Mouse (Mus musculus): ENCODE measurements at regions not wholly inside any gene's neighbourhood (a gene's known extent, or its start where the extent isn't known, plus 50 kb on each side); places are given as distances from the start of the nearest gene placed in this dataset.

DNA sequence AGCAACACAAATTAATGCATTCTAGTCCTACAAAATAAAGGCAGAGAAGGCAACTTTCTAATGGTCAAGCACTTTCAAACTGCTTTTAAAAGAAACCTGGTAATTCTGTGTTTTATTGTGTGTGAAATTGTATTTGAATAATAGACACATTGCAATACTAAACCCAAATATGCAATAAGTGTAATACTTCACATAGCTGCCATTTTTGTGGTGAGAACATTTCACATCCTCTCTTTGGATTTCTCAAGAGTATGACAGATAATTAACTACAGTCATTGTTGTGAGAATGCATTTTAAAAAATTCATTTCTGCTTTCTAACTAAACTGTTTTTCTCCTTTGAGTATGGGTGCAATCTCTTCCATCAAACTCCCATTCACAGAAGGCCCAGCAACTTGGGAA, 256.4 kb downstream of the Sema3d start:
- no peaks in the 10 kb centered on the region for H3K27me3 ChIP-seq (ENCODE audit: control insufficient read depth, insufficient read depth, insufficient read length)
- no peak overlapping the region for H3ac ChIP-seq (ENCODE audit: control insufficient read depth, insufficient read length)
- H3K4me2 ChIP-seq (ENCODE audit: low read depth): peak overlapping the region; percentile 8
- no peaks in the 10 kb centered on the region for H3K79me2 ChIP-seq (ENCODE audit: control insufficient read depth, insufficient read depth)
- H3K4me3 ChIP-seq: no peak overlapping the region
- TF ChIP-seq CEBPB (IDR thresholded peaks at IDR 0.05; ENCODE audit: insufficient read depth, poor library complexity, severe bottlenecking): peak; percentile 80
- TF ChIP-seq TCF12 (IDR thresholded peaks at IDR 0.05; ENCODE audit: insufficient read depth, poor library complexity, severe bottlenecking): no peak
- no peak for TF ChIP-seq E2F4 (IDR thresholded peaks at IDR 0.05; ENCODE audit: insufficient read depth)
- H3K36me3 ChIP-seq (ENCODE audit: control insufficient read depth, insufficient read depth): no peaks in the 10 kb centered on the region

DNA sequence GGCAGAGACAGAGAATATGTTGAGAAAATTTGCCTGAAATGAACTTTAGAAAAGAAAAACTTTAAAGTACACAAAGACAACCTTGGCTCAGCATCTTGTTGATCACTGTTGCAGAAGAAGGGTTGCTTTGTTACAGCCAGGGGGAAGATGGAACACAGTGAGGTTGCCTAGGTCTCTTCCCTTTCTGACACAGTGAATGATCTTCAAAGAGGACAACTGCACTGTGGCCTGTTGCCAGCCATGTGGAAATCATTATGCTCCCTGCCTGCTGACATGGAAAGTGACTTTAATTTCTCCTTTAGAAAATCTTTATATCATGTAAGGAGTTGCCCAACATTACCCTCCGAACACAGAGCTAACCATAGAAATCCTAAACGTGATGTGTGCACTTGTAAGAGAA, 263.1 kb downstream of the Sema3d start:
- TF ChIP-seq TCF3 (IDR thresholded peaks at IDR 0.05; ENCODE audit: insufficient read length, low read depth) (no peak), REST (IDR thresholded peaks at IDR 0.05; ENCODE audit: insufficient read depth, insufficient read length) (no peak), MYOD1 (IDR thresholded peaks at IDR 0.05; ENCODE audit: control insufficient read depth in 1 of 3, insufficient read length in 2 of 3, low read depth in 2 of 3) (no peak), POLR2A (IDR thresholded peaks at IDR 0.05; ENCODE audit: insufficient read length, low read depth) (no peak), SRF (IDR thresholded peaks at IDR 0.05; ENCODE audit: control insufficient read depth, insufficient read length, low read depth) (no peak), MAX (IDR thresholded peaks at IDR 0.05; ENCODE audit: low read depth) (no peak), POLR2AphosphoS2 (IDR thresholded peaks at IDR 0.05; ENCODE audit: insufficient read length, low read depth) (no peak), TCF12 (IDR thresholded peaks at IDR 0.05; ENCODE audit: insufficient read depth, poor library complexity, severe bottlenecking) (no peak), CEBPB (IDR thresholded peaks at IDR 0.05; ENCODE audit: insufficient read depth, poor library complexity, severe bottlenecking) (no peak), E2F4 (IDR thresholded peaks at IDR 0.05; ENCODE audit: insufficient read depth) (no peak), MYOG (IDR thresholded peaks at IDR 0.05; ENCODE audit: control insufficient read depth in 1 of 3, insufficient read depth in 1 of 3, insufficient read length in 2 of 3, low read depth in 2 of 3) (no peak), USF1 (IDR thresholded peaks at IDR 0.05; ENCODE audit: low read depth) (no peak)
- Histone ChIP-seq H3K4me2 (ENCODE audit: low read depth) (no peak overlapping the region), H3ac (ENCODE audit: control insufficient read depth, insufficient read length) (no peak overlapping the region), H3K27me3 (ENCODE audit: control insufficient read depth, insufficient read depth, insufficient read length) (no peaks in the 10 kb centered on the region), H3K36me3 (ENCODE audit: control insufficient read depth, insufficient read depth) (no peaks in the 10 kb centered on the region), H3K79me2 (ENCODE audit: control insufficient read depth, insufficient read depth) (no peaks in the 10 kb centered on the region), H3K4me3 (no peak overlapping the region)

DNA sequence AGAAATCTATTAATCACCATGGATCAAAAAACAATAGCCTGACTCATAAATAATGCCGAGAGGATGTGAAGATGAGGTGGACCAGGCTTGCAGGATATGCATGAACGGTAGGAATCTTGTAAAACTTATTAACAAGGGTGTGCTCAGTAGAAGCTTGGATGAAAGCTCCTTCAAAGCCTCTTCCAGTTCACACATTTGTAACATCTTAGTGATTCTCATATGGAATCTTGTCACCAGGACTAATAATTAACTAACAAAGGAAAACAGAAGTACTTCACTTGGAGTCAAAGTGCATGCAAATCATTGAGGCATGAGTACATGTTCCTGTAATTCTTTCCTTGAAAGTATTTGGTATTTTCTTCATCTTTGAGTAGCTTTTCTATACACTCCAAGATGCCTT, 290.5 kb downstream of the Sema3d start:
- Histone ChIP-seq H3K79me2 (ENCODE audit: control insufficient read depth, insufficient read depth) (no peaks in the 10 kb centered on the region), H3K4me3 (no peak overlapping the region), H3K36me3 (ENCODE audit: control insufficient read depth, insufficient read depth) (no peaks in the 10 kb centered on the region), H3ac (ENCODE audit: control insufficient read depth, insufficient read length) (no peak overlapping the region), H3K4me2 (ENCODE audit: low read depth) (no peak overlapping the region), H3K27me3 (ENCODE audit: control insufficient read depth, insufficient read depth, insufficient read length) (no peaks in the 10 kb centered on the region)
- TF ChIP-seq CEBPB (IDR thresholded peaks at IDR 0.05; ENCODE audit: insufficient read depth, poor library complexity, severe bottlenecking): no peak
- TF ChIP-seq TCF3 (IDR thresholded peaks at IDR 0.05; ENCODE audit: insufficient read length, low read depth): no peak
- no peak for TF ChIP-seq REST (IDR thresholded peaks at IDR 0.05; ENCODE audit: insufficient read depth, insufficient read length)
- no peak for TF ChIP-seq TCF12 (IDR thresholded peaks at IDR 0.05; ENCODE audit: insufficient read depth, poor library complexity, severe bottlenecking)
- no peak for TF ChIP-seq E2F4 (IDR thresholded peaks at IDR 0.05; ENCODE audit: insufficient read depth)

DNA sequence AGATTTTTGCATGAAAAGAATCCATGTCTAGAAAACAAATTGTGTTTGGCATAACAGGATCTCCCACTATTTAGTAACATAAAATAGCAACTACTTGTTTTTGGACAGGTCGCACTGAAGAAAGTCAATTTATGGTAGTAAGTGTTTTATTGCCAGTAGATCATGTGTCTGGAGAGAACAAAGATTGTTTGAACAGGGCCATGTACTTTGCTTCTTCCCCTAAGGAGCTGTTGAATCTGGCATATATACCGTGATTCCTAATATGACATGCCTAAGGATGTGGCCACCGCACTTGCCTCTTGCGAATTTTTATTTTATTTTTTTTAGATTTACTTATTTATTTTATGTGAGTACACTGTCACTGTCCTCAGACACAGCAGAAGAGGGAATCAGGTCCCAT, 290.9 kb downstream of the Sema3d start:
- no peak for TF ChIP-seq MAX (IDR thresholded peaks at IDR 0.05; ENCODE audit: low read depth)
- no peak for TF ChIP-seq POLR2AphosphoS2 (IDR thresholded peaks at IDR 0.05; ENCODE audit: insufficient read length, low read depth)
- TF ChIP-seq SRF (IDR thresholded peaks at IDR 0.05; ENCODE audit: control insufficient read depth, insufficient read length, low read depth): no peak
- H3K36me3 ChIP-seq (ENCODE audit: control insufficient read depth, insufficient read depth): no peaks in the 10 kb centered on the region
- no peaks in the 10 kb centered on the region for H3K27me3 ChIP-seq (ENCODE audit: control insufficient read depth, insufficient read depth, insufficient read length)
- H3K4me3 ChIP-seq: no peak overlapping the region
- H3ac ChIP-seq (ENCODE audit: control insufficient read depth, insufficient read length): no peak overlapping the region
- no peaks in the 10 kb centered on the region for H3K79me2 ChIP-seq (ENCODE audit: control insufficient read depth, insufficient read depth)
- H3K4me2 ChIP-seq (ENCODE audit: low read depth): no peak overlapping the region

DNA sequence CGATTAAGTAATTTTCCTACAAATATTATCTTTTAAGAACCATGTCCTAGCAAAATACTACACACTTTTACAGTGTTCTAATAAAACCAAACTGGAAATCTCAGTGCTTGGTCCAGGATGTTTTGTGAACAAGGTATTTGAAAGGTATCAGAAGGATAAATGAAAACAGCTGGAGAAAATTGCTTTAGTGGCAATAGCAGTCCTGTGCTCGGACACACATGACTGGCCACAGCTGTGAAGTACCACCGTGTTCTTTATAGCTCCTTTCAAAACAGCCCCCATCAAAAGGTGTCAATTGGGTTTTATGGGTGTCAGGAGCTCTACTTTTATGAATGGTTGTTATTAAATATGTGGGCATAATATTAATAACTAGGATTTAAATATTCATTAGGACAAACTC, 293.5 kb downstream of the Sema3d start:
- no peak overlapping the region for H3ac ChIP-seq (ENCODE audit: control insufficient read depth, insufficient read length)
- H3K4me3 ChIP-seq: no peak overlapping the region
- TF ChIP-seq TCF12 (IDR thresholded peaks at IDR 0.05; ENCODE audit: insufficient read depth, poor library complexity, severe bottlenecking) (no peak), POLR2A (IDR thresholded peaks at IDR 0.05; ENCODE audit: insufficient read length, low read depth) (no peak), USF1 (IDR thresholded peaks at IDR 0.05; ENCODE audit: low read depth) (no peak), E2F4 (IDR thresholded peaks at IDR 0.05; ENCODE audit: insufficient read depth) (no peak), REST (IDR thresholded peaks at IDR 0.05; ENCODE audit: insufficient read depth, insufficient read length) (no peak), SRF (IDR thresholded peaks at IDR 0.05; ENCODE audit: control insufficient read depth, insufficient read length, low read depth) (no peak), CEBPB (IDR thresholded peaks at IDR 0.05; ENCODE audit: insufficient read depth, poor library complexity, severe bottlenecking) (no peak), MYOG (IDR thresholded peaks at IDR 0.05; ENCODE audit: control insufficient read depth in 1 of 3, insufficient read depth in 1 of 3, insufficient read length in 2 of 3, low read depth in 2 of 3) (no peak), POLR2AphosphoS2 (IDR thresholded peaks at IDR 0.05; ENCODE audit: insufficient read length, low read depth) (no peak), TCF3 (IDR thresholded peaks at IDR 0.05; ENCODE audit: insufficient read length, low read depth) (no peak), MYOD1 (IDR thresholded peaks at IDR 0.05; ENCODE audit: control insufficient read depth in 1 of 3, insufficient read length in 2 of 3, low read depth in 2 of 3) (no peak), MAX (IDR thresholded peaks at IDR 0.05; ENCODE audit: low read depth) (no peak)
- no peaks in the 10 kb centered on the region for H3K79me2 ChIP-seq (ENCODE audit: control insufficient read depth, insufficient read depth)
- no peaks in the 10 kb centered on the region for H3K36me3 ChIP-seq (ENCODE audit: control insufficient read depth, insufficient read depth)
- no peaks in the 10 kb centered on the region for H3K27me3 ChIP-seq (ENCODE audit: control insufficient read depth, insufficient read depth, insufficient read length)
- no peak overlapping the region for H3K4me2 ChIP-seq (ENCODE audit: low read depth)

Measured in myocyte (in vitro differentiated cells).